Mouse (Mus musculus): Measurements from ENCODE around the gene Rpl35.

Rpl35 gene

GRCm38 (mm10) chr2:38997386-38998374 lies 7.7 kb downstream of the Rpl35 start, which contains the start of gene Wdr38:
Gene Wdr38, plus strand, starts transcription at chr2:38997476.
- DNase-seq (ENCODE audit: extremely low spot score, low read depth, low spot score): peak; percentile 53

- no peak for DNase-seq (ENCODE audit: extremely low spot score, low read depth, low spot score)
These were observed 13.0 kb downstream of the Rpl35 start for GRCm38 (mm10) chr2:38992452-38992851.

- DNase-seq (ENCODE audit: extremely low spot score, low read depth, low spot score): no peak
These were observed 13.4 kb downstream of the Rpl35 start for GRCm38 (mm10) chr2:38992004-38992403.

- DNase-seq (ENCODE audit: extremely low spot score, low read depth, low spot score): no peak
These were observed 16.5 kb downstream of the Rpl35 start for GRCm38 (mm10) chr2:38988929-38989328.

- DNase-seq (ENCODE audit: extremely low spot score, low read depth, low spot score): no peak
These were observed 17.5 kb downstream of the Rpl35 start for GRCm38 (mm10) chr2:38987803-38988510.

GRCm38 (mm10) chr2:38987371-38987770 lies 18.1 kb downstream of the Rpl35 start:
- no peak for DNase-seq (ENCODE audit: extremely low spot score, low read depth, low spot score)

- no peak for DNase-seq (ENCODE audit: extremely low spot score, low read depth, low spot score)
These were observed 18.8 kb downstream of the Rpl35 start for GRCm38 (mm10) chr2:38986580-38986979.

GRCm38 (mm10) chr2:38983456-38983855 lies 22.0 kb downstream of the Rpl35 start:
- DNase-seq (ENCODE audit: extremely low spot score, low read depth, low spot score): no peak

GRCm38 (mm10) chr2:38977837-38978236 lies 27.6 kb downstream of the Rpl35 start:
- DNase-seq (ENCODE audit: extremely low spot score, low read depth, low spot score): no peak

- no peak for DNase-seq (ENCODE audit: extremely low spot score, low read depth, low spot score)
These were observed 29.3 kb downstream of the Rpl35 start for GRCm38 (mm10) chr2:38975941-38976805.

GRCm38 (mm10) chr2:38975181-38975580 lies 30.2 kb downstream of the Rpl35 start:
- DNase-seq (ENCODE audit: extremely low spot score, low read depth, low spot score): no peak

- no peak for DNase-seq (ENCODE audit: extremely low spot score, low read depth, low spot score)
These were observed 31.3 kb downstream of the Rpl35 start for GRCm38 (mm10) chr2:38974171-38974570.

- DNase-seq (ENCODE audit: extremely low spot score, low read depth, low spot score): no peak
These were observed 31.7 kb downstream of the Rpl35 start for GRCm38 (mm10) chr2:38973701-38974100.

- no peak for DNase-seq (ENCODE audit: extremely low spot score, low read depth, low spot score)
These were observed 32.2 kb downstream of the Rpl35 start for GRCm38 (mm10) chr2:38973223-38973622.

GRCm38 (mm10) chr2:38970057-38970456 lies 35.4 kb downstream of the Rpl35 start:
- no peak for DNase-seq (ENCODE audit: extremely low spot score, low read depth, low spot score)

GRCm38 (mm10) chr2:38969650-38970049 lies 35.8 kb downstream of the Rpl35 start:
- DNase-seq (ENCODE audit: extremely low spot score, low read depth, low spot score): no peak

- DNase-seq (ENCODE audit: extremely low spot score, low read depth, low spot score): peak; percentile 14
These were observed 41.2 kb downstream of the Rpl35 start for GRCm38 (mm10) chr2:38964198-38964597.

GRCm38 (mm10) chr2:38957671-38958223 lies 47.7 kb downstream of the Rpl35 start:
- DNase-seq (ENCODE audit: extremely low spot score, low read depth, low spot score): no peak

- no peak for DNase-seq (ENCODE audit: extremely low spot score, low read depth, low spot score)
These were observed 49.4 kb downstream of the Rpl35 start for GRCm38 (mm10) chr2:38956062-38956461.

- DNase-seq (ENCODE audit: extremely low spot score, low read depth, low spot score): no peak
These were observed 52.1 kb downstream of the Rpl35 start for GRCm38 (mm10) chr2:38953152-38953883.

Measured in hindlimb bud, embryonic 11.5 days (tissue).